Mouse (Mus musculus) limb, embryonic 14.5 days (tissue): ENCODE results near the gene Zfp383. TPM values are rescaled to one million over a fixed set of nuclear protein-coding genes. Genes with fewer than 3 reads are reported as not detected.

Source experiments
- ATAC-seq: fragments of 200-750 bp; cut with Nextera tagmentation; 2 replicates; pipeline ENCODE4 v1.8.0; 2017; ENCODE audit warnings: low read depth, moderate number of reproducible peaks, moderate TSS enrichment; ENCODE audit not compliant: low FRiP score
- DNase-seq: peaks from one replicate; pipeline ENCODE4 v3.0.0-alpha.2; 2015; ENCODE audit warnings: low spot score
- H3K27ac ChIP-seq: fragments of 300-500 bp; sonication (generic); replicated peaks from 2 replicates; pipeline ENCODE4 v1.5.1; 2014; ENCODE audit warnings: low read depth, mild to moderate bottlenecking, low read length, moderate library complexity, mixed read lengths
- H3K27me3 ChIP-seq: fragments of 300-500 bp; sonication (generic); 2 replicates; pipeline ENCODE4 v1.6.1; 2014; ENCODE audit warnings: low read length, mixed read lengths; ENCODE audit not compliant: control insufficient read depth, insufficient read depth
- H3K36me3 ChIP-seq: fragments of 300-500 bp; sonication (generic); 2 replicates; pipeline ENCODE4 v1.6.1; 2014; ENCODE audit warnings: mild to moderate bottlenecking, low read length, moderate library complexity, mixed read lengths; ENCODE audit not compliant: control insufficient read depth, insufficient read depth
- H3K4me1 ChIP-seq: fragments of 300-500 bp; sonication (generic); 2 replicates; pipeline ENCODE4 v1.6.1; 2014; ENCODE audit warnings: antibody characterized with exemption, low read length, mixed read lengths; ENCODE audit not compliant: control insufficient read depth, insufficient read depth
- H3K4me2 ChIP-seq: fragments of 300-500 bp; sonication (generic); replicated peaks from 2 replicates; pipeline ENCODE4 v1.6.1; 2014; ENCODE audit warnings: low read depth, mild to moderate bottlenecking, low read length, moderate library complexity; ENCODE audit not compliant: severe bottlenecking
- H3K4me3 ChIP-seq: fragments of 300-500 bp; sonication (generic); replicated peaks from 2 replicates; pipeline ENCODE4 v1.5.1; 2014; ENCODE audit warnings: low read length
- H3K9ac ChIP-seq: fragments of 300-500 bp; sonication (generic); 2 replicates; pipeline ENCODE4 v1.6.1; 2014; ENCODE audit warnings: mild to moderate bottlenecking, low read depth, low read length, moderate library complexity; ENCODE audit not compliant: severe bottlenecking
- H3K9me3 ChIP-seq: fragments of 300-500 bp; sonication (generic); 2 replicates; pipeline ENCODE4 v1.6.1; 2016; ENCODE audit warnings: low read length; ENCODE audit not compliant: control insufficient read depth
- POLR2A ChIP-seq: fragments of 200-500 bp; IDR thresholded peaks from 2 replicates; pipeline ENCODE4 v1.8.0; 2012; ENCODE audit warnings: inconsistent platforms, mild to moderate bottlenecking, moderate library complexity, borderline replicate concordance; ENCODE audit not compliant: insufficient read depth, insufficient read length; ENCODE audit errors: extremely low read depth
- WGBS: fragments of 180-500 bp; shearing (Covaris S2); extraction: QIAGEN DNeasy Blood & Tissue Kit; methylation state at CpG from one replicate; pipeline ENCODE4 v1.1.7; 2014; 5-methylcytosine and 5-hydroxymethylcytosine counted together
- polyA plus RNA-seq, 2 experiments: library from polyadenylated mRNA; depleted of rRNA in 1 of 2; stranded (reverse) in 1 of 2; unstranded in 1 of 2; fragments of >200 nt; fragmentation: Nextera tagmentation in 1 of 2; extraction: Ambion mirVana in 1 of 2; gene quantifications; 2 replicates each; pipeline versions ENCODE4 v1.2.1 to v1.2.3; 2012 to 2014

The Zfp383 gene
- polyA plus RNA-seq, 2 experiments = 9.5 to 13.9 TPM

DNA sequence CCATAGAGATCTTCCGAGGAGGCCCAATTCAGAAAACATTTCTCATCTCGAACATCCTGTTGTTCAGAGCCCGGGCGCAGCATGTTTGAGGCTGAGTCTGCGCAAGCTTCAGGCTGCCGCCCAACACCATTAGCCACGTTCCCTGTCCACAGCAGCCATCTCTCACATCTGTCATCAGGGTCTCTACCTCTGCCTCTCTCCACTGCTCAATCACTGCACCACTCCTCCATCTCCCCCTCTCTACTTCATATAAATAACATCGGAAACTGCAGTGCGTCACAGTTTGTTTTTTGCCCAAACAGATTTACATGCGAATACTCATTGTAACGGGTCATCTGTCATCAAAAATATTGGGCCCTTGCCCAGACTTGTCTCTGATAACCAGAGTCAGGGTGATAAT, 33.0 kb downstream of the Zfp383 start:
- Histone ChIP-seq H3K27me3 (no peaks in the 10 kb centered on the region), H3K4me1 (no peaks in the 10 kb centered on the region), H3K9me3 (no peaks in the 10 kb centered on the region), H3K4me2 (no peak overlapping the region), H3K27ac (no peak overlapping the region), H3K36me3 (peaks cover 50% of the 10 kb centered on the region), H3K9ac (no peak overlapping the region), H3K4me3 (no peak overlapping the region)
- 88% methylated on average over 11 of the region's 11 CpGs for WGBS
- ATAC-seq (no peak), DNase-seq (no peak)
- no peak for TF ChIP-seq POLR2A

DNA sequence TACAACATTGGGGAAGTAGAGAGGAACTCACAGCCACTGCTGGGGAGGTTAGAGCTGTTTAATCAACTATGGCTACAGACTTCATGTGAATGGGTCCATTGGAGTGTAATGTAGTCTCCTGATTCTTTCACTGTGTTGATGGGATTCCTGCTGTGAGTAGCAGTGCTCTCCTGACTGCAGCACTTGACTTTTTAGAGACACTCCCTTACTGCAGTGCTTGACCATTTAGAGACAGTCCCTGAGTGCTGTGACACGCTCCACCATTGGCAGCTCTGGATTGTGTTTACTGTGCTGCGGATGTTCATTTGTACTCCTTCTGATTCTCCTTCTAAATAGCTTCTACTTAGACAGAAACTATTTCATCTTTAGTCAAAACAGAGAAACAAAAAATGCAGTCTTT, 34.7 kb downstream of the Zfp383 start:
- DNase-seq = no peak

DNA sequence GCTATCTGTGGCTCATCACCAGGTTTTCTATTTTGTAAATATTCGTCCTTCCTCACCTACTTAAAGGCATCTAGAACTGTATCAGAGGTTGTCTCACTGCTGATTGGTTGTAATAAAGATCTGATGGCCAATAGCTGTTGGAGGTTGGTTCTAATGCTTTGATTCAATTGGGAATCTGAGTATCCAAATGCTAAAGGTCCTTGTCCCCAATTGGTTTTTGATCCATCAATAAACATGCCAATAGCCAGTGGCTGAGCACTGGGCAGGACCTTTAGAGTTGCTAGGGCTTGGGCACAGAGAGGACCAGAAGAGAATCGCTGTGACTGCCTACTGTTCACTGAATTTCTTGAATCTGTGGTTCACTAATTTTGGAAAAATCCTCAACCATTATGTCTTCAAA, 35.7 kb downstream of the Zfp383 start:
- no peak overlapping the region for H3K9ac ChIP-seq
- no peak for DNase-seq
- WGBS = 84% methylated on average over 2 of the region's 2 CpGs
- no peak overlapping the region for H3K4me3 ChIP-seq
- no peaks in the 10 kb centered on the region for H3K9me3 ChIP-seq
- no peak overlapping the region for H3K4me2 ChIP-seq
- H3K4me1 ChIP-seq = no peaks in the 10 kb centered on the region
- no peak for ATAC-seq
- no peak for TF ChIP-seq POLR2A
- peaks cover 39% of the 10 kb centered on the region for H3K36me3 ChIP-seq
- no peak overlapping the region for H3K27ac ChIP-seq
- no peaks in the 10 kb centered on the region for H3K27me3 ChIP-seq

More for the DNA sequence above, 34.7 kb downstream of the Zfp383 start:
- Histone ChIP-seq H3K36me3 (peaks cover 35% of the 10 kb centered on the region), H3K27me3 (no peaks in the 10 kb centered on the region), H3K9me3 (no peaks in the 10 kb centered on the region), H3K4me1 (no peaks in the 10 kb centered on the region), H3K9ac (no peak overlapping the region), H3K27ac (no peak overlapping the region), H3K4me2 (no peak overlapping the region), H3K4me3 (no peak overlapping the region)
- WGBS = 42% methylated on average over 2 of the region's 2 CpGs
- no peak for ATAC-seq
- TF ChIP-seq POLR2A = no peak

DNA sequence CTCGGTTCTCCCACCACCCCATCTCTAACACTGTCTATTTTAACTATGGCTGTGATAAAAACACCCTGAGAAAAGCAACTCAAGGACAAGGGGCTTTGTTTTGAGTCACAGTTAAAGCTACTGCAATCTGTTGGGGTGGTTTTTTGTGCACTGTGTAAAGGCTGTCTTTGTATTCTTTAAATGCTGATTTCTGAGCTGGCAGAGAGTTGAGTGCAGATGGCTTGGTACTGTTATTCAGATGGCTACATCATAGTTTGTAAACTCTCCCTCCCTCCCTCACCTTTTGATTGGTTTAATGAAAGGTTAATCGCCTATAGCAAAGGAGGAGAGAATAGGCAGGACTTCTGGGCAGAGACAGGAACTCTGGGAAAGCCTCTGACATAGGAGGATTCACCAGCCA, 36.2 kb downstream of the Zfp383 start:
- no peaks in the 10 kb centered on the region for H3K9me3 ChIP-seq
- H3K27me3 ChIP-seq = no peaks in the 10 kb centered on the region
- H3K9ac ChIP-seq = no peak overlapping the region
- H3K27ac ChIP-seq = no peak overlapping the region
- WGBS = 86% methylated on average over 2 of the region's 2 CpGs
- no peaks in the 10 kb centered on the region for H3K4me1 ChIP-seq
- no peak overlapping the region for H3K4me3 ChIP-seq
- ATAC-seq (no peak), DNase-seq (no peak)
- TF ChIP-seq POLR2A = no peak
- H3K4me2 ChIP-seq = no peak overlapping the region
- H3K36me3 ChIP-seq = peaks cover 42% of the 10 kb centered on the region

DNA sequence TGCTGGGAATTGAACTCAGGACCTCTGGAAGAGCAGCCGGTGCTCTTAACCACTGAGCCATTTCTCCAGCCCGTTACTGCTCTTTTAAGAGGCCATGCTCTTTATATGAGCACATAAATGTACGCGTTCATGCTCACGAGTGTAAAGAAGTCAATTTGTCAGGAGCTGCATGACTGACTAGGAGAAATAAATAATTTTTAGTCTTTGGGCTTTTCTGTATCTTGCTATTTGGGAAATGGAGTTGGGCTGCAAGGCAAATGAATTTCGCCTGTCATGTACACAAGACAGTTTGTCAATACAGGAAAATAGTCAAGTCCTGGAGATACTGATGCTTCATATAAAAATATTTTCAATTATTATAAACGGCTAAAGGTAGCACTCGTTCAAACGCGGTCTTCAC, 45.1 kb downstream of the Zfp383 start:
- Histone ChIP-seq H3K9me3 (no peaks in the 10 kb centered on the region), H3K9ac (peak overlapping the region; percentile 90), H3K4me3 (peak overlapping the region; percentile 62), H3K36me3 (peaks cover 22% of the 10 kb centered on the region), H3K27ac (peak overlapping the region; percentile 94), H3K4me1 (0 out of 2 replicates have a peak, but pooled peaks cover 4% of the 10 kb centered on the region), H3K27me3 (no peaks in the 10 kb centered on the region), H3K4me2 (peak overlapping the region; percentile 49)
- 28% methylated on average over 10 of the region's 10 CpGs for whole genome bisulfite sequencing
- no peak for TF ChIP-seq POLR2A
- ATAC-seq (no peak; the same call in 1 of the 2 replicates), DNase-seq (no peak)
